Mouse (Mus musculus): Measurements from ENCODE around the gene Gm29049.
"Not testable (repeated sequence)": the region's sequence is repeated elsewhere in the genome, so short reads cannot be mapped to it uniquely, and the experiment has no call there.

DNA sequence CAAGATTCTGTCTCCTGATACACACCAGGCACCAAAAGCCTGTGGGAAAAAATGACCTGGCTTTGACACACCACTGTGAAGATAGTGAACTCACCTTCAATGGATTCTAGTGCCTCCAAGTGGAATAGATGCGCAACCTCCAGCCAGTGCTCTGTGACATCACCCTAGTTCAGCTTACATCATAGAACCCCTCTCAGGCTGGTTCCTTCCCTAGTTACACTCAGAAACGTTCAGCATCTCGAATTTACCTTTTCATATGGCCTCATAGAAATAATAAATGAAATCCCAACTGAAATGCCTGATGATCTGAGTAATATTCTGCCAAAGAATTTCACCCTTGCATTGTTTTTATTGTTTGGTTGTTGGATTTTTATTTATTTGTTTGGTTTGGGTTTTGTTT is at the start of gene Gm29049:
- not testable (repeated sequence) for TF ChIP-seq CTCF (IDR thresholded peaks at IDR 0.05); POLR2A (IDR thresholded peaks at IDR 0.05; ENCODE audit: insufficient read depth, low read depth, low read length); EP300 (IDR thresholded peaks at IDR 0.05; ENCODE audit: insufficient read depth, low read depth, low read length)
